In genomic region chr8:11205532-11205931, GRCm38 (mm10) we compare ENCODE assay signal across 24 mouse cellular contexts.
DNase-seq lines count a peak whose midpoint lies in the region; ATAC-seq lines count a peak whose summit lies in the region.
"Had no signal": no experiment of that assay in that cellular context is flagged by ENCODE, and none has a peak within 500 bp of the region (broad histone marks: within the 10 kb centered on the region; RNA-seq: fewer than 3 reads in every experiment).

No protein-coding gene starts in this region.

- H3K4me2 ChIP-seq in forebrain, embryonic 16.5 days (ENCODE audit: low read length): no peak overlapping the region
- H3K4me2 ChIP-seq: forebrain, embryonic 13.5 days; heart, embryonic 13.5 days; hindbrain, embryonic 14.5 days had no signal

- no peaks in the 10 kb centered on the region for H3K27me3 ChIP-seq in forebrain, embryonic 16.5 days (replicated peaks; ENCODE audit: control insufficient read depth, insufficient read depth, low read length)
- H3K27me3 ChIP-seq: forebrain, embryonic 13.5 days; heart, embryonic 13.5 days had no signal

- no peaks in the 10 kb centered on the region for H3K36me3 ChIP-seq in forebrain, embryonic 16.5 days (ENCODE audit: control insufficient read depth, insufficient read depth)

- no peak overlapping the region for H3K4me3 ChIP-seq in forebrain, embryonic 16.5 days (replicated peaks; ENCODE audit: low read length)
- H3K4me3 ChIP-seq: forebrain, embryonic 10.5 days; forebrain, embryonic 13.5 days; heart, adult 2 months; heart, embryonic 10.5 days; heart, embryonic 13.5 days had no signal

- H3K9ac ChIP-seq in forebrain, embryonic 16.5 days (replicated peaks; ENCODE audit: low read depth, low read length): no peak overlapping the region
- H3K9ac ChIP-seq: forebrain, embryonic 13.5 days; forebrain, postnatal 0 days; heart, embryonic 13.5 days; hindbrain, embryonic 14.5 days had no signal

- peak; percentile 6 to 27 for DNase-seq in adrenal gland, postnatal 36 days
- DNase-seq in adrenal gland, postnatal 14 days: no peak
- peak; percentile 26 for DNase-seq in brain, adult 2 months (ENCODE audit: low read depth, low spot score)
- no peak for DNase-seq in spleen, adult 12 weeks (ENCODE audit: low spot score)
- DNase-seq: cerebellum, adult 18-20 months; cerebellum, adult 9-10 months; cerebellum, postnatal 14 days; forebrain, postnatal 0 days; gastrocnemius, postnatal 14 days; heart, adult 2 months; heart, postnatal 14 days; heart, postnatal 4 days; kidney, adult 18-20 months had no signal

- H3K27ac ChIP-seq in forebrain, embryonic 16.5 days (ENCODE audit: low read length): no peak overlapping the region
- H3K27ac ChIP-seq: forebrain, embryonic 10.5 days; forebrain, embryonic 13.5 days; heart, adult 2 months; heart, embryonic 10.5 days; heart, embryonic 13.5 days; hindbrain, embryonic 14.5 days; hindbrain, postnatal 0 days had no signal

- 0 out of 2 replicates have a peak, but pooled peaks have one; percentile 29 for ATAC-seq in megakaryocyte, adult 5-6 weeks (ENCODE audit: poor library complexity, severe bottlenecking)
- no peak for ATAC-seq in forebrain, embryonic 16.5 days
- ATAC-seq: activated CD4-positive, CD25-positive, alpha-beta regulatory T cell, adult 4 months; forebrain, embryonic 13.5 days; forebrain, postnatal 0 days; hindbrain, postnatal 0 days; inflammation-experienced regulatory T-cells, adult 6 months; intestine, embryonic 16.5 days had no signal

- no peaks in the 10 kb centered on the region for H3K4me1 ChIP-seq in forebrain, embryonic 16.5 days (replicated peaks; ENCODE audit: control insufficient read depth, insufficient read depth, low read length)
- H3K4me1 ChIP-seq: forebrain, embryonic 10.5 days; forebrain, embryonic 13.5 days; heart, embryonic 10.5 days; heart, embryonic 13.5 days had no signal

- H3K9me3 ChIP-seq in forebrain, embryonic 16.5 days (ENCODE audit: control insufficient read depth, low read length): no peaks in the 10 kb centered on the region
- H3K9me3 ChIP-seq: forebrain, embryonic 10.5 days; forebrain, embryonic 13.5 days; heart, embryonic 10.5 days; heart, embryonic 13.5 days had no signal

- 91% methylated on average over 9 of the region's 9 CpGs for WGBS in forebrain, embryonic 16.5 days

Comparison
In these comparisons a context has a peak if more than half of its experiments do, and no peak if none do; other contexts are left out.
1. DNase-seq: peak in adrenal gland, postnatal 36 days (2 of 2) and brain, adult 2 months (single experiment); none in adrenal gland, postnatal 14 days (single experiment) and spleen, adult 12 weeks (single experiment).